Mouse (Mus musculus) cerebellum, adult 2 months (tissue): ENCODE data around the gene Crlf3. TPM values are rescaled to one million over a fixed set of nuclear protein-coding genes. Genes with fewer than 3 reads are reported as not detected.

ENCODE experiments used
- DNase-seq, 2 experiments: peaks; one replicate each; pipeline ENCODE4 v3.0.0; 2021
- H3K27ac ChIP-seq: fragments of 200-500 bp; 2 replicates; pipeline ENCODE4 v1.5.1; 2012; ENCODE audit warnings: low read length, control low read depth, inconsistent platforms; ENCODE audit not compliant: insufficient read depth
- H3K27me3 ChIP-seq: fragments of 200-500 bp; 2 replicates; pipeline ENCODE4 v1.6.1; 2012; ENCODE audit warnings: inconsistent platforms, mild to moderate bottlenecking, low read length, moderate library complexity; ENCODE audit not compliant: control insufficient read depth, insufficient read depth
- H3K4me1 ChIP-seq: fragments of 200-500 bp; 2 replicates; pipeline ENCODE4 v1.6.1; 2011; ENCODE audit warnings: low read length; ENCODE audit not compliant: control insufficient read depth, insufficient read depth
- H3K4me3 ChIP-seq: fragments of 200-500 bp; replicated peaks from 2 replicates; pipeline ENCODE3; 2011; ENCODE audit warnings: mild to moderate bottlenecking, low read depth, low read length, control low read depth; ENCODE audit not compliant: insufficient read depth
- CTCF ChIP-seq: fragments of 200-500 bp; IDR thresholded peaks from 2 replicates; pipeline ENCODE4 v1.5.1; 2011; ENCODE audit warnings: low read depth, mild to moderate bottlenecking, control low read depth, low read length, moderate library complexity, borderline replicate concordance; ENCODE audit not compliant: insufficient read depth
- POLR2A ChIP-seq: fragments of 200-500 bp; IDR thresholded peaks from 2 replicates; pipeline ENCODE4 v1.6.1; 2011; ENCODE audit warnings: low read length, control low read depth, borderline replicate concordance; ENCODE audit not compliant: insufficient read depth
- WGBS: fragments of 180-500 bp; shearing (Covaris S2); methylation state at CpG from one replicate; pipeline ENCODE4 v1.1.7; 2018; 5-methylcytosine and 5-hydroxymethylcytosine counted together
- polyA plus RNA-seq: library from polyadenylated mRNA; depleted of rRNA; stranded (reverse); fragments of >200 nt; gene quantifications from 2 replicates; pipeline ENCODE4 v1.2.3, GENCODE M21; 2012; rRNA removed

The Crlf3 gene
- polyA plus RNA-seq, result 26.2 and 27.0 TPM in 2 replicates

DNA sequence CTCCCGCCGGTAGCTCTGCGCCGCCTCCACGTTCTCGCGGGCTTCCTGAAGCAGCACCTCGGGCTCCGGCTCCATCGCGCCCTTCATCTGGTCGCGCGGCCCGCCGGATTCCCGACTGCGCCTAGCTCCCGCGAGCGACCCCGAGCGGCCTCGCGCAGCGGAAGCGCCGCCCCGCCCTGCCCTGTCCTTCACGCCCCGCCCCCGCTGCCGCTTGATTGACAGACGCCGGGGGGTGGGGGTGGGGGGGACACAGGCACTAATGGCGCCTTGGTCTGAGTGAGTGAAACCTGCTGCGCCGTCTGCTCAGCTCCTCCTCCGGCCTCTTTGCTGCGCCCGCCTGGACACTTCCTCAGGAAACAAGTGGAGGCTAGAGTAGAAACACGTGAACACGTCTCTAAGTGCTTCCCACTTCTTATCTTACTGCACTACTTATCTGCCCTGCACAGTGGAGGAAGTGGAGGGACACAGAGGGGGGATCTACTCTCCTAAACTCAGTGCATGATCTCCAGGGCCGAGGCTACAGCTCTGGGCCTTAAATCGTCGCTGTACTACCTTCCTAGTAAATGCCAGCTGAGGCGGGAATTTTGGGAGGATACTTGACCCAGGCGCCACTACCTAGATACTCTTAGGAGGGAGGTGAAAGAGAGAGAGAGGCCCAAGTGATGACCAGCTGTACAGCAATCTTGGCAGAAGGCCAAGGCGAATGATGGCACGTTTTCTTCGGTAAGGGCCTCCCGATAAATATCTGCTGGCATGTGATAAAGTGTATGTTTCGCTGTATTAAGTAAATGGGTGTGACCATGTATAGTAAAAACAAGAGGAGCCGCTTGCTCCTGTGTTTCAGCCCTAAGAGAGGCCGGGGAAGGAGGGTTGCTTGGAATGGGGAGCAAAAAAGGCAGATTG is at the start of gene Crlf3:
Gene Crlf3 (minus strand): TSS at position 166 of the 903 bp plus-strand sequence.
- no peak for TF ChIP-seq CTCF
- peak; percentile 77 for TF ChIP-seq POLR2A
- Histone ChIP-seq H3K4me1 (no peaks in the 10 kb centered on the region), H3K27me3 (no peaks in the 10 kb centered on the region), H3K4me3 (peak within 1 kb of the TSS; percentile 82), H3K27ac (peak within 1 kb of the TSS; percentile 86)
- 3% methylated on average over 55 of the region's 55 CpGs for WGBS
- peak; percentile 92 for DNase-seq

DNA sequence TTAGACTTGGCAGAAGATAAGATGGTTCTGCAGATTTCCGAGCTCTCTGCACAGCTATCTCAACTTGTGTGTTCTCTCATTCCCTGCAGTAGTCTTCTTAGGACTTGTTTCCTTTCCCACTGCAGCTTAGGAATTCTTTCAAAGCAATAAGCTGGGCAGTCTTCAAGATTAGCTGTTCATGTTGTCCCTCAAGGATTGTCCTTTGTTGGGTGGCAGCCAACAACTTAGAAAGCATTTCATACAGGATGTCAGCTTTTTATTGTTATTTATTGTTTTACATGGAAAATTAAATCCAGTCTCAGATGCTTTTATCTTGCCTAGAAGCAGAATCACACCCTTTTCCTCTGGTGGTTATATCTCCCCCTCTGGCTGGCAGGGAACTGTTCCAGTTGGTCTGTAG is 35.6 kb upstream of the Crlf3 start:
- no peak overlapping the region for H3K27ac ChIP-seq
- H3K4me3 ChIP-seq, result no peak overlapping the region
- DNase-seq, result no peak
- no peaks in the 10 kb centered on the region for H3K27me3 ChIP-seq
- TF ChIP-seq POLR2A, result no peak
- no peak for TF ChIP-seq CTCF
- H3K4me1 ChIP-seq, result no peaks in the 10 kb centered on the region
- whole genome bisulfite sequencing, result 78% methylated on average over 1 of the region's 1 CpGs

DNA sequence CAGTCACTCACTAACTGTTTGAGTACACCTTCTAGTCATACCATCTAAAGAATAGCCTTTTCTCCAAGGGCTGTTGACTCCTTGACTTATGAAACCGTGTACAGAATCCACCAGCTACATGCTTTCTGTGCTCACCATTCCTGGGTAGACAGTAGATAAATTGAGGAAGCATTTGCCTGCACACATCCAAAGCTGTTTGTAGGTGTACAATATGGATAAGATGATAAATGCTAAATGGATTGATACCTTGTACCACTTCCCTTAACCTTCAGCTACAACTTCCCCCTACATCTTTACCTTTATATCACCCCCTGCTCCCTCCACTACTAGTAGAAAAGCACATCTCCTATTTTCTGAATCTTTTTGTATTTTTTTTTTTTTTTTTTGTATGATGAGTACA is 23.6 kb upstream of the Crlf3 start:
- no peaks in the 10 kb centered on the region for H3K4me1 ChIP-seq
- H3K27me3 ChIP-seq, result no peaks in the 10 kb centered on the region
- H3K4me3 ChIP-seq, result no peak overlapping the region
- TF ChIP-seq CTCF (no peak), POLR2A (no peak)
- no peak overlapping the region for H3K27ac ChIP-seq
- WGBS, result 93% methylated on average over 1 of the region's 1 CpGs
- DNase-seq, result no peak

DNA sequence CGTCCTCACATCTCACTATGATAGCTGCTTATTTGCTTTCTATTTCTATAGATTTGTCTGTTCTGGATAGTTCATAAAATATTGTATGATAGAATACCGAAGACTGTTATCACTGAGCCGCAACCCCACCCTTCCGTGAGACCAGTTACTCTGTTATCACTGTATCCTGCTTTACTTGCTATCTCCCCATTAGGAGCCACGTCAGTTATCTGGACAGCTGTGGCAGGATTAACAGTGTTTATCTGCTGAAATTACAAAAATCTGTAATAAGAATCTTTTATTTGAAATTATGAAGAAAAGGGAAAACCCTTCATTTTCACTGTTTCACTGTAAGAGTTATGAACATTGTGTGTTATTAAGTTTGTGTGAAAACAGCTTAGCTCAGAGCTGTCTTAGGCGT is 20.5 kb upstream of the Crlf3 start:
- H3K4me3 ChIP-seq, result no peak overlapping the region
- H3K4me1 ChIP-seq, result no peaks in the 10 kb centered on the region
- TF ChIP-seq CTCF (no peak), POLR2A (no peak)
- H3K27ac ChIP-seq, result no peak overlapping the region
- no peaks in the 10 kb centered on the region for H3K27me3 ChIP-seq
- no peak for DNase-seq
- 96% methylated on average over 6 of the region's 6 CpGs for WGBS

DNA sequence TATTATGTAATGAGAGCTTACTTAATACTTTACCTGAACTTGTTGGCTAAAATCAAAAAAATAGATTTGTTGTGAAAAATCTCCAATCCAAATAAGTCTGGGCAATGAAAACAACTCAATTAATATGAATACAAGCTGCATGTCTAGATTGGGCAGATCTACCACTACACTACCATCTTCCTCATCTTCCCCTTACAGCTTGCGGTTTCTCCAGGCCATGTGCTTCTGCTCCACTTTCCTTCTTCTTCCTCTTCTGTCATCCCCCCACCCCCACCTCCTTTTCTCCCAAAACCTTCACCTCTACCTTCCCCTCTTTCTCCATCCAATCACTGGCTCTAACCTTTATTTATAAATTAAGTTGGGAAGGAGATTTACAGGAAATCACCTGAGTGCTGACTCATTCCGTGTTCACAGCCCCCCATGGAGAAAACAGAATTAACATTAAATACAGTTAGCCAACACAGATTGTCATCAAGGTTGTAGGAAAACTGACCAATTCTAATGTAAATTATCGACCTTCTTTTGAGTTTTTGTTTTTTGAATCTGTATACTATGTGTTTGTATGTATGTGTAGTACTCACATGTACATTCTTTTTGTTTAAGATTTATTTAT is 17.8 kb upstream of the Crlf3 start:
- TF ChIP-seq CTCF (no peak), POLR2A (no peak)
- no peak overlapping the region for H3K4me3 ChIP-seq
- WGBS, result 94% methylated on average over 3 of the region's 3 CpGs
- no peak for DNase-seq
- no peaks in the 10 kb centered on the region for H3K27me3 ChIP-seq
- no peak overlapping the region for H3K27ac ChIP-seq
- no peaks in the 10 kb centered on the region for H3K4me1 ChIP-seq

DNA sequence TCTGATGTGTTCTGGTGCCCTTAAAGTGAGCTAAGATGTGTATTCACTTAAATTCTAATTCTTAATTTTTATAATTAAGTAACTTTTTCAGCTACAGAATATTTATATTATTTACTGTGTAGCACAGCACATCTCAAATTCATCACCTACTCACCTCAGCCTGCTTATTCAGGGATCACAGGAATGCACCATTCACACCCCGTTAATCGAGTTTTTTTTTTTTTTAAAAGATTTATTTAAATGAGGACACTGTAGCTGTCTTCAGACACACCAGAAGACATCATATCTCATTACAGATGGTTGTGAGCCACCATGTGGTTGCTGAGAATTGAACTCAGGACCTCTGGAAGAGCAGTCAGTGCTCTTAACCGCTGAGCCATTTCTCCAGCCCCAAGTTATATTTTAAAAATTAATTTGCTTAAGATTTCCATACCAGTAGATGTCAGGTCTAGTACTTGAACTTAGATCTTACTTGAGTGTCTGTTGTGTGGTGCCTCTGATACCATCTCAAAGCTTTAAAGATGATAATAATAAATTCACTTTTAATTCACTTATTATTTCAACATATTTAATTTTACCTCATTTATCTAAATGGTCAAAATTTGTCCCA is 9.9 kb upstream of the Crlf3 start:
- H3K4me3 ChIP-seq, result no peak overlapping the region
- no peak for DNase-seq
- WGBS, result 38% methylated on average over 3 of the region's 3 CpGs
- no peaks in the 10 kb centered on the region; the same call in 1 of the 2 replicates for H3K4me1 ChIP-seq
- H3K27ac ChIP-seq, result no peak overlapping the region
- H3K27me3 ChIP-seq, result no peaks in the 10 kb centered on the region
- TF ChIP-seq CTCF (no peak), POLR2A (no peak)

DNA sequence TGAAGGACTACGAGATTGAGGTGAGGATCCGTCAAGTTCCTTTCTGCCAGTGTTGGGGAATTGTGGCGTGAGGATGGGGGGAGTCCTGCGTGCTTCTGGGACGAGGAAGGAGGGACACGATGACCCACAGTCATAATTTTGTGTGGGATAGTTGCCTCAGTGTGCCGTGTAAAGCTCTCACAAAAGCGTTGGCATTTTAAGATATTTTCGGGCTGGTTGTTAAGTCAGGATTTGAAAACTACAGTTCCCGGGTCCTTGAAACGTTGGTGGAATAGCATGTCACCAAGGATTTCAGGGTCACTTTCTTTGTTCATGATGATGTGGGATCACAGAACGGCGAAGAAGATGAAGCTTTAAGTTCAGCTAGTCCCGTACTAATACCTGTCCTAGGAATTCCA is 9.0 kb upstream of the Crlf3 start:
- Histone ChIP-seq H3K4me3 (peak overlapping the region; percentile 75), H3K27me3 (no peaks in the 10 kb centered on the region), H3K27ac (no peak overlapping the region), H3K4me1 (no peaks in the 10 kb centered on the region; the same call in 1 of the 2 replicates)
- under 1% methylated on average over 14 of the region's 14 CpGs for WGBS
- TF ChIP-seq POLR2A (no peak), CTCF (no peak)
- DNase-seq, result no peak
